Mouse (Mus musculus) stomach, postnatal 0 days (tissue): ENCODE results near the gene Ctsk.

Experiments used
- CTCF ChIP-seq: IDR thresholded peaks from 2 replicates; pipeline ENCODE4 v1.5.1; 2016; ENCODE audit warnings: antibody characterized with exemption, low read depth, mild to moderate bottlenecking, moderate library complexity
- EP300 ChIP-seq: optimal IDR thresholded peaks from 2 replicates; pipeline ENCODE3; 2016; ENCODE audit warnings: antibody characterized with exemption

GRCm38 (mm10) chr3:95526622-95527211 is 27.7 kb downstream of the Ctsk start, which contains the start of gene Ctss:
- TF ChIP-seq CTCF (no peak), EP300 (no peak)
